Mouse (Mus musculus) myocyte (in vitro differentiated cells): ENCODE results near the gene Eif1.
A peak's percentile ranks its signal among the peaks of the same experiment; 100 is the strongest.

ENCODE experiments used
- CEBPB ChIP-seq: IDR thresholded peaks from 2 replicates; pipeline ENCODE4 v1.6.1; 2011; ENCODE audit warnings: mild to moderate bottlenecking, moderate library complexity; ENCODE audit not compliant: poor library complexity, insufficient read depth, severe bottlenecking
- MAX ChIP-seq: IDR thresholded peaks from one replicate; pipeline ENCODE4 v1.6.1; 2011; ENCODE audit warnings: low read depth, mild to moderate bottlenecking, control low read depth
- MYOG ChIP-seq, 3 experiments: IDR thresholded peaks; one replicate each; pipeline ENCODE4 v1.6.1; 2011; ENCODE audit warnings: control low read depth in 2 of 3, low read depth in 2 of 3, mild to moderate bottlenecking in 2 of 3; ENCODE audit not compliant: insufficient read length in 2 of 3, control insufficient read depth in 1 of 3, insufficient read depth in 1 of 3
- POLR2A ChIP-seq: IDR thresholded peaks from one replicate; pipeline ENCODE4 v1.6.1; 2011; ENCODE audit warnings: low read depth, mild to moderate bottlenecking, control low read depth, moderate library complexity; ENCODE audit not compliant: insufficient read length
- POLR2AphosphoS2 ChIP-seq: IDR thresholded peaks from one replicate; pipeline ENCODE4 v1.6.1; 2011; ENCODE audit warnings: low read depth, control low read depth; ENCODE audit not compliant: insufficient read length
- REST ChIP-seq: IDR thresholded peaks from one replicate; pipeline ENCODE4 v1.6.1; 2011; ENCODE audit warnings: mild to moderate bottlenecking, control low read depth, moderate library complexity; ENCODE audit not compliant: insufficient read depth, insufficient read length
- TCF12 ChIP-seq: IDR thresholded peaks from one replicate; pipeline ENCODE4 v1.6.1; 2011; ENCODE audit warnings: mild to moderate bottlenecking, control low read depth; ENCODE audit not compliant: poor library complexity, insufficient read depth, severe bottlenecking
- USF1 ChIP-seq: IDR thresholded peaks from one replicate; pipeline ENCODE4 v1.6.1; 2011; ENCODE audit warnings: low read depth, mild to moderate bottlenecking, control low read depth, moderate library complexity

DNA sequence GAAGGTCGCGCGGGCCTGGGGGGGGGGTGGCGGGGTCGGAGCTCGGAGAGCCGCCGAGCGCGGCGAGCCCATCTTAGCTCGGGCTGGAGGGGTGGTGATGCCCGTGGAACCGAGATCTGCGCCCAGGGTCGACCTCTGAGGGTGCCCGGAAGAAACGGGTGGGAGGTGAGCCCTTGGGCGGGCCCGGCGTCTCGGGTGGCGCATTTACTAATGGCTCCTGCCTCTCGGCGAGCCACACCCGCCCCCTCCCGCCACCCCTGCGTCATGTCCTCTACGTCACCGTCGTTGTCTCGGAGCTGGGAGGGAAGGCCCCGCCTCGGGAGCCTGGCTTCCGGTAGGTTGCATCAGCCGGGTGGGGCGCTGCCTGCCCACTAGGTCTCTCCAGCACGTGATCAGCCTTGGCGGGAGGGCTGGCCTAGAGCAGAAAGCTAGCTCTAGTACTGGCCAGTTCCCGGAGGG, 516 bp downstream of the Eif1 start:
- peak; percentile 98 for TF ChIP-seq USF1
- peak; percentile 88 for TF ChIP-seq POLR2A
- peak; percentile 98 for TF ChIP-seq POLR2AphosphoS2
- TF ChIP-seq TCF12 = no peak
- peak; percentile 63 for TF ChIP-seq MAX
- no peak for TF ChIP-seq REST
- TF ChIP-seq CEBPB = peak; percentile 80
- peak in 1 of 3 experiments; percentile 5 for TF ChIP-seq MYOG (IDR thresholded peaks at IDR 0.05; ENCODE audit: control insufficient read depth in 1 of 3, insufficient read depth in 1 of 3, insufficient read length in 2 of 3, low read depth in 2 of 3)
